Mouse (Mus musculus): ENCODE measurements around the gene Samm50.

DNA sequence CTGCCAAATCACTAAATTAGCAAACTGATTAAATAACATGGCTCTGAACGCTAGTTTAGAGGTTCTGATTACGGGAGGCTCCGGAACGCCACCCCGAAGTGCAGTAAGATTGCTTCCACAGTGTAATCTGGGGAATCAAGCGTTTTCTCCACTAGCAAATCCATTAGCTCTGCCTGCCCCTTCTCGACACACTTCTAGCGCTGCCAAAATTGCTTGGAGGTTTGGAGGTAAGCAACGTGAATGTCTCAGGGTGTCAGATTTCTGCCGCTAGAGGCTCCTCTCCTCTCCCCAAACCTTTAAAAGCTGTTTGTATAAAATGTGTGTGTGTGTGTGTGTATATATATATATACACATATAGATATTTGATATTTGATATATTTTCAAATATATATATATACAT lies 32.7 kb downstream of the Samm50 start:
- TF ChIP-seq GATA1 (IDR thresholded peaks at IDR 0.05; ENCODE audit: low read length) (no peak), TAL1 (IDR thresholded peaks at IDR 0.05; ENCODE audit: low read length) (no peak)

All from erythroblast, embryonic 14.5 days (primary cell).